Mouse (Mus musculus) adrenal gland, adult 2 months (tissue): ENCODE measurements around the gene Atp8b5. TPM values are rescaled to one million over a fixed set of nuclear protein-coding genes. Genes with fewer than 3 reads are reported as not detected.

Source experiments
- DNase-seq: peaks from one replicate; pipeline ENCODE4 v3.0.0; 2021
- polyA plus RNA-seq: library from polyadenylated mRNA; depleted of rRNA; stranded (reverse); fragments of >200 nt; gene quantifications from 2 replicates; pipeline ENCODE4 v1.2.3, GENCODE M21; 2012
- total RNA-seq, 2 experiments: library from RNA; stranded (reverse); gene quantifications; 2 replicates each; pipeline ENCODE4 v1.2.3; 2021

Gene Atp8b5
- total and polyA plus RNA-seq, 3 experiments: 0.21 to 0.45 (median 0.37) TPM

- DNase-seq: peak; percentile 54
Measured at GRCm38 (mm10) chr4:43383246-43384082, 116.5 kb downstream of the Atp8b5 start.

- DNase-seq: peak; percentile 43
Measured at GRCm38 (mm10) chr4:43384083-43384460, 117.1 kb downstream of the Atp8b5 start.

GRCm38 (mm10) chr4:43384541-43384940 is 117.6 kb downstream of the Atp8b5 start:
- DNase-seq: no peak

- DNase-seq: no peak
Measured at GRCm38 (mm10) chr4:43386932-43387331, 120.0 kb downstream of the Atp8b5 start.

GRCm38 (mm10) chr4:43389390-43389789 is 122.4 kb downstream of the Atp8b5 start:
- no peak for DNase-seq

GRCm38 (mm10) chr4:43389845-43390440 is 123.0 kb downstream of the Atp8b5 start:
- DNase-seq: no peak

- no peak for DNase-seq
Measured at GRCm38 (mm10) chr4:43391521-43392050, 124.6 kb downstream of the Atp8b5 start.

GRCm38 (mm10) chr4:43394345-43394891 is 127.5 kb downstream of the Atp8b5 start:
- peak; percentile 87 for DNase-seq

- no peak for DNase-seq
Measured at GRCm38 (mm10) chr4:43395147-43395546, 128.2 kb downstream of the Atp8b5 start.

GRCm38 (mm10) chr4:43395836-43396235 is 128.9 kb downstream of the Atp8b5 start:
- DNase-seq: no peak

GRCm38 (mm10) chr4:43396381-43396780 is 129.4 kb downstream of the Atp8b5 start:
- DNase-seq: no peak

- no peak for DNase-seq
Measured at GRCm38 (mm10) chr4:43398014-43398413, 131.1 kb downstream of the Atp8b5 start.

- DNase-seq: peak; percentile 81
Measured at GRCm38 (mm10) chr4:43398829-43399331, 131.9 kb downstream of the Atp8b5 start.

GRCm38 (mm10) chr4:43399391-43400131 is 132.6 kb downstream of the Atp8b5 start:
- DNase-seq: no peak

- DNase-seq: no peak
Measured at GRCm38 (mm10) chr4:43400976-43401375, 134.0 kb downstream of the Atp8b5 start.

- DNase-seq: no peak
Measured at GRCm38 (mm10) chr4:43401486-43401885, 134.5 kb downstream of the Atp8b5 start.

GRCm38 (mm10) chr4:43402212-43402611 is 135.3 kb downstream of the Atp8b5 start:
- DNase-seq: peak; percentile 66

GRCm38 (mm10) chr4:43404697-43405096 is 137.7 kb downstream of the Atp8b5 start:
- DNase-seq: no peak

GRCm38 (mm10) chr4:43406162-43406971 is 139.4 kb downstream of the Atp8b5 start:
- DNase-seq: peak; percentile 85

- no peak for DNase-seq
Measured at GRCm38 (mm10) chr4:43407071-43407920, 140.3 kb downstream of the Atp8b5 start.
